Mouse (Mus musculus) right cerebral cortex, adult 18-20 months (tissue): Measurements from ENCODE around the gene Brd3os.

Experiments used
- DNase-seq: peaks from one replicate; pipeline ENCODE4 v3.0.0; 2022; ENCODE audit warnings: mixed read lengths

Brd3os gene

GRCm38 (mm10) chr2:27469292-27469990, 27.3 kb downstream of the Brd3os start:
- no peak for DNase-seq

- DNase-seq, result no peak
Observed at GRCm38 (mm10) chr2:27469991-27470355, 27.8 kb downstream of the Brd3os start.

- DNase-seq, result no peak
Observed at GRCm38 (mm10) chr2:27470535-27470934, 28.4 kb downstream of the Brd3os start.

GRCm38 (mm10) chr2:27471170-27471584, 29.1 kb downstream of the Brd3os start:
- no peak for DNase-seq

GRCm38 (mm10) chr2:27473061-27473765, 31.1 kb downstream of the Brd3os start:
- no peak for DNase-seq

- DNase-seq, result no peak
Observed at GRCm38 (mm10) chr2:27473911-27474310, 31.8 kb downstream of the Brd3os start.

GRCm38 (mm10) chr2:27474621-27475484, 32.7 kb downstream of the Brd3os start:
- peak; percentile 26 for DNase-seq

GRCm38 (mm10) chr2:27475495-27476302, 33.6 kb downstream of the Brd3os start:
- DNase-seq, result peak; percentile 95

- DNase-seq, result no peak
Observed at GRCm38 (mm10) chr2:27476303-27477192, 34.4 kb downstream of the Brd3os start.

GRCm38 (mm10) chr2:27479821-27480220, 37.7 kb downstream of the Brd3os start:
- DNase-seq, result no peak

- DNase-seq, result no peak
Observed at GRCm38 (mm10) chr2:27480367-27480766, 38.2 kb downstream of the Brd3os start.

GRCm38 (mm10) chr2:27482265-27482861, 40.2 kb downstream of the Brd3os start:
- no peak for DNase-seq

- no peak for DNase-seq
Observed at GRCm38 (mm10) chr2:27486725-27487124, 44.6 kb downstream of the Brd3os start.

GRCm38 (mm10) chr2:27487336-27488049, 45.4 kb downstream of the Brd3os start:
- no peak for DNase-seq

GRCm38 (mm10) chr2:27488362-27488761, 46.2 kb downstream of the Brd3os start:
- no peak for DNase-seq

GRCm38 (mm10) chr2:27490939-27491338, 48.8 kb downstream of the Brd3os start:
- DNase-seq, result no peak
